Mouse (Mus musculus): ENCODE data around the gene Hnrnpl. TPM values are rescaled to one million over a fixed set of nuclear protein-coding genes. Genes with fewer than 3 reads are reported as not detected.

Gene Hnrnpl
- total and polyA plus RNA-seq, 3 experiments = 296 to 645 (median 371) TPM

DNA sequence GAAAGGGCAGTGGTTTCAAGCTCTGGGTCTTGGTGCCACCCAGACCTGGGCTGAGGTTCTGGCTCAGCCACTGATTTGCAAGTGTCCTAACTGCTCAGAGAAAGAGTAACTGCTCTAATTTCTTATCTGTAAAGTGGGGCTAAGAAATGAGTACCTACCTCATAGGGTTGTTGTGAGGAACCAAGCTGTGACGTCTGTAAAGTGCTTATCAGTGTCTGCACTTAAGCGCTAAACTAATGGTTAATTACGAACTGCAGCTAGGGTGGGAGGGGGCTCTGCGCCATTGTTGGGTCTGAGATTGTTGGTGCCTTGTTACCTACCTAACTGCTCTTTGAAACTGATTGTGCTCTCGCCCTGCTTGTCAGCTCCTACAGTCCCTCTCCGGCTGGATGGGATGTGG lies 9.2 kb downstream of the Hnrnpl start:
- Histone ChIP-seq H3K4me2 (ENCODE audit: insufficient read depth, low read depth, poor library complexity, severe bottlenecking) (peak overlapping the region; percentile 4; the same call in 1 of the 2 replicates), H3K79me2 (replicated peaks; ENCODE audit: control insufficient read depth, extremely low read depth, insufficient read depth, poor library complexity, severe bottlenecking) (peaks cover 66% of the 10 kb centered on the region), H3K4me1 (ENCODE audit: control insufficient read depth in 1 of 2, insufficient read depth in 2 of 2) (peaks cover 36 to 95% of the 10 kb centered on the region in 2 experiments), H3K9me3 (replicated peaks; ENCODE audit: low read length) (no peaks in the 10 kb centered on the region), H3K9ac (ENCODE audit: insufficient read depth, low read depth) (peak overlapping the region; percentile 33; the same call in 1 of the 2 replicates), H3K27me3 (replicated peaks) (no peaks in the 10 kb centered on the region), H3K4me3 (replicated peaks in 1 of 3; ENCODE audit: low read depth in 2 of 3, low read length in 2 of 3, poor library complexity in 1 of 3) (peak overlapping the region in 1 of 3 experiments; percentile 49), H3K27ac (ENCODE audit: insufficient read depth, low read depth) (peak overlapping the region; percentile 65), H3K36me3 (replicated peaks in 1 of 2; ENCODE audit: control insufficient read depth in 1 of 2, insufficient read depth in 1 of 2, low read length in 1 of 2) (peaks cover 91 to 97% of the 10 kb centered on the region in 2 experiments)
- TF ChIP-seq JUND (conservative IDR thresholded peaks at IDR 0.05; ENCODE audit: low read depth, low read length) = no peak
- dilution Hi-C loops (cut with MboI; ENCODE audit: extremely low pct_ligation_motif_present, extremely low pct_unique_long_range_greater_than_20kb, low sequenced_read_pairs) = no loop called here
- no peak for DNase-seq (ENCODE audit: extremely low read depth)
- in situ Hi-C loops (cut with MboI; ENCODE audit: low pct_ligation_motif_present, low pct_unique_long_range_greater_than_20kb, low sequenced_read_pairs) = no loop called here

DNA sequence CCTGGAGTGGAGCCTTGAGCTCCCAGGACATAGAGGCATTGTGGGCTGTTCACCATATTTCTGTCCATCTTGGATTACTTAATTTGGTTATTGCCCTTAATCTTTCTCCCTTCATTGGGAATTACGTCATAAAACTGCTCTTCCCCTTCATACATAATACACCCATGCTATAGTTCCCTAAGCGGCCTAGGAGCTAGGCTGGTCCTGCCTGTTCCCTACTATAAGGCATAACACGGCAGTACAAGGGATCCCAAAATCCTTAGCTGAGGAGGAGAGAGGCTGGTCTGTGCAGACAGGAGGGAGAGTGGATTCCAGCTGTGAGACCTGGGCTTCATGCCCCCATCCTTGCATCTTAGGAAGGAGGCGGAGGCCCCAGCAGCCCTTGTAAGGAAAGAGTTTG lies 9.6 kb downstream of the Hnrnpl start:
- DNase-seq (ENCODE audit: extremely low read depth) = no peak
- Histone ChIP-seq H3K27ac (ENCODE audit: insufficient read depth, low read depth) (peak overlapping the region; percentile 65), H3K4me3 (replicated peaks in 1 of 3; ENCODE audit: low read depth in 2 of 3, low read length in 2 of 3, poor library complexity in 1 of 3) (peak overlapping the region in 2 of 3 experiments; percentile 22 to 49), H3K4me2 (ENCODE audit: insufficient read depth, low read depth, poor library complexity, severe bottlenecking) (no peak overlapping the region; the same call in 1 of the 2 replicates), H3K9ac (ENCODE audit: insufficient read depth, low read depth) (peak overlapping the region; percentile 33; the same call in 1 of the 2 replicates), H3K36me3 (replicated peaks in 1 of 2; ENCODE audit: control insufficient read depth in 1 of 2, insufficient read depth in 1 of 2, low read length in 1 of 2) (peaks cover 91 to 97% of the 10 kb centered on the region in 2 experiments), H3K27me3 (replicated peaks) (no peaks in the 10 kb centered on the region), H3K4me1 (ENCODE audit: control insufficient read depth in 1 of 2, insufficient read depth in 2 of 2) (peaks cover 40 to 95% of the 10 kb centered on the region in 2 experiments), H3K9me3 (replicated peaks; ENCODE audit: low read length) (no peaks in the 10 kb centered on the region), H3K79me2 (replicated peaks; ENCODE audit: control insufficient read depth, extremely low read depth, insufficient read depth, poor library complexity, severe bottlenecking) (peaks cover 61% of the 10 kb centered on the region)
- TF ChIP-seq EP300 (IDR thresholded peaks at IDR 0.05; ENCODE audit: low read length) (no peak), ZNF384 (IDR thresholded peaks at IDR 0.05; ENCODE audit: low read depth, low read length) (no peak)
- in situ Hi-C loops (cut with MboI; ENCODE audit: low pct_ligation_motif_present, low pct_unique_long_range_greater_than_20kb, low sequenced_read_pairs) = no loop called here
- dilution Hi-C loops (cut with MboI; ENCODE audit: extremely low pct_ligation_motif_present, extremely low pct_unique_long_range_greater_than_20kb, low sequenced_read_pairs) = no loop called here

DNA sequence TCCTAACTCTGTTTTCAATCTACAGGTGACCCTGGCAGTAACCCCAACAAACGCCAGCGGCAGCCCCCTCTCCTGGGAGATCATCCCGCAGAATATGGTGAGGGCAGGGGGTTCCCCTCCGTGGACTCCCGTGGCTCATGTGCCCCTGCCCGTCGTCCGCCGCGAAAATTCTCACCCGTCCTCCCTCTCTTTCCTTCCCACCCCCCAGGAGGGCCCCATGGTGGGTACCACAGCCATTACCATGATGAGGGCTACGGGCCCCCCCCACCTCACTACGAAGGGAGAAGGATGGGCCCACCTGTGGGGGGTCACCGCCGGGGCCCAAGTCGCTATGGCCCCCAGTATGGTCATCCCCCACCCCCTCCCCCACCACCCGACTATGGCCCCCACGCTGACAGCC lies 10.1 kb downstream of the Hnrnpl start:
- Histone ChIP-seq H3K4me3 (replicated peaks in 1 of 3; ENCODE audit: low read depth in 2 of 3, low read length in 2 of 3, poor library complexity in 1 of 3) (peak overlapping the region in 2 of 3 experiments; percentile 22 to 49), H3K4me2 (ENCODE audit: insufficient read depth, low read depth, poor library complexity, severe bottlenecking) (no peak overlapping the region), H3K4me1 (ENCODE audit: control insufficient read depth in 1 of 2, insufficient read depth in 2 of 2) (peaks cover 43 to 95% of the 10 kb centered on the region in 2 experiments), H3K27ac (ENCODE audit: insufficient read depth, low read depth) (peak overlapping the region; percentile 65; the same call in 1 of the 2 replicates), H3K9ac (ENCODE audit: insufficient read depth, low read depth) (no peak overlapping the region), H3K9me3 (replicated peaks; ENCODE audit: low read length) (no peaks in the 10 kb centered on the region), H3K79me2 (replicated peaks; ENCODE audit: control insufficient read depth, extremely low read depth, insufficient read depth, poor library complexity, severe bottlenecking) (peaks cover 57% of the 10 kb centered on the region), H3K27me3 (replicated peaks) (no peaks in the 10 kb centered on the region), H3K36me3 (replicated peaks in 1 of 2; ENCODE audit: control insufficient read depth in 1 of 2, insufficient read depth in 1 of 2, low read length in 1 of 2) (peaks cover 86 to 96% of the 10 kb centered on the region in 2 experiments)
- dilution Hi-C loops (cut with MboI; ENCODE audit: extremely low pct_ligation_motif_present, extremely low pct_unique_long_range_greater_than_20kb, low sequenced_read_pairs) = no loop called here
- TF ChIP-seq SMC3 (IDR thresholded peaks at IDR 0.05; ENCODE audit: low read depth, low read length) = no peak
- no peak for TF ChIP-seq KAT2A (IDR thresholded peaks at IDR 0.05; ENCODE audit: insufficient replicate concordance, low read length)
- TF ChIP-seq ZC3H11A (IDR thresholded peaks at IDR 0.05; ENCODE audit: low read depth, low read length) = no peak
- TF ChIP-seq PAX5 (IDR thresholded peaks at IDR 0.05; ENCODE audit: low read length) = no peak
- TF ChIP-seq CTCF (conservative IDR thresholded peaks at IDR 0.05 in 1 of 2, IDR thresholded peaks at IDR 0.05 in 1 of 2; ENCODE audit: low read depth in 2 of 2, low read length in 2 of 2) = no peak
- TF ChIP-seq MAX (IDR thresholded peaks at IDR 0.05; ENCODE audit: low read length) = no peak
- TF ChIP-seq ZMIZ1 (IDR thresholded peaks at IDR 0.05; ENCODE audit: low read depth, low read length) = no peak
- TF ChIP-seq NRF1 (IDR thresholded peaks at IDR 0.05; ENCODE audit: low read depth, low read length) = no peak
- no peak for DNase-seq (ENCODE audit: extremely low read depth)
- in situ Hi-C loops (cut with MboI; ENCODE audit: low pct_ligation_motif_present, low pct_unique_long_range_greater_than_20kb, low sequenced_read_pairs) = no loop called here

Measured in CH12.LX (cell line).